Mouse (Mus musculus): ENCODE measurements at regions not wholly inside any gene's neighbourhood (a gene's known extent, or its start where the extent isn't known, plus 50 kb on each side); places are given as distances from the start of the nearest gene placed in this dataset.
A peak's percentile ranks its signal among the peaks of the same experiment; 100 is the strongest.

DNA sequence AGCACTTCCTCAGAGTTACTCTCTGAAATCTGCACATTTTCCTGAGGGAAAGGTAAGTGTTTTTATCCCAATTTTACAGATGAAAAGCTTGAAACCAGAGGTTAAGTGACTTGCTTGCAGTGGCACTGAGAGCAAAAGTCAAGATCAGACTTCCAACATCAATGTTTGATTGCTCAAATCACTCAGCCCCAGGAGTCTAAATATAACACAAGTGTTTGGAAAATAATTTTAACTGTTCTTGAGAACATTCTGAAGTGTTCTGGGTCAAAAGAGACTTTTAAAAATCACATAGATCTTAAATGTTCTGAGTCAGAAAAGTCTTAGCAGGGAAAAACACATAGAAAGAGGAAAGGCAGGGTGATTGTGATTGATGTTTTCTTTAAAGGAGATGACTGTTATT lies 848.6 kb upstream of the Cntnap5a start:
- no peak for ATAC-seq (ENCODE audit: insufficient number of reproducible peaks, low FRiP score, low TSS enrichment)

DNA sequence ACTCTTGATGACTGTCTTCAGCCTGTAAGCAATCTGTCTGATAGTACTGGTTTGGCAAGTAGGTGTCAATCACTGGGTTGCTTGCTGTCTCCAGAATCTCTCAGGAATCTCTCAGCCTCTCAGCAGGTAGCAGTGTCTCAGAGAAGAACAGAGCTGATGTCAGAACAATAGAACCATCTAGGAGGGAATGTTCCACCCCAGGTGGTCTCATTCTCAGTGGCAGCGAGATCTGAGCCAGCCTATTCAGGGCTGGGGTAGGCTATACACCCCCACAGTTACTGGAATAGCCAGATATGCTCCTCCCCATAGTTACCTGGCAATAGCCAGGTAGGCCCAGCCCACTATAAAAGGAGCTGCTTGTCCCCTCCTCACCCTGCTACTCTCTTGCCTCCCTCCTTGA lies 834.9 kb upstream of the Cntnap5a start:
- no peak for ATAC-seq (ENCODE audit: insufficient number of reproducible peaks, low FRiP score, low TSS enrichment)

DNA sequence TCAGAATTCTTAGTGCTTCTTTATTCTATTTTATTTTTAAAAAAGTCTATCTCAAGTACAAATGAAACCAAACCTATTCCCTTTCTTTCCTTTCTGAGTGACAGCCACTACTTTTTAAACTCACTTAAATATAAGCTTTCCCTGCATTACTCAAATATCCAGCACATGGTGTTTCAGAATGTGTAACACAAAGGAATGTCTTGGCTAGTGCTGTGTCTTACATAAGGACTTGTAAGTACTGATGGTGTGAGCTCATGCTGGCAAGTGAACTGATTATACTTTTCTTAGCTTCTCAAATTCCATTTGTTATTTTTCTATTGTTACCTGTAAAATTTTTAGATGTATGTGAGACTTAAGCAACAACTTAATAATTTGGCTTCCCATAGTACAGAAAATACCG lies 823.6 kb upstream of the Cntnap5a start:
- ATAC-seq (ENCODE audit: insufficient number of reproducible peaks, low FRiP score, low TSS enrichment) = no peak

DNA sequence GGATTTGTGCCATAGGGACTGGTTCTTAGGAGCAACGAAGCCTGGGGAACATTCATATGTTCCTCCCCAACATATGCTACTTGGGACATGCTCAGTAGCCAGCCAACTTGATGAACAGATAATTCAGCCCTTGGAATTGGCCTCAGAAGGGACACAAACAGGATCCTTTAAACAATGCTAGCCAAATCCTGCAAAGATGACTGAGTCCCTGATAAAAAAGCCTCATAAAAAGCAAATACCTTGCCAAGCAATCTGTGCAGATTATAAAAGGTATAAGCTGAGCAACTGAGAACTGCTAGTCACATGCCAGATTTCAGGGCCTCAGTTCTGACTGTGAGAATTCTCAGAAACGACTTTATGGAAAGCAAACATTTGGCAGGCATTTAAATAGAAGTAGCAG lies 821.6 kb upstream of the Cntnap5a start:
- ATAC-seq (ENCODE audit: insufficient number of reproducible peaks, low FRiP score, low TSS enrichment) = peak; percentile 98

DNA sequence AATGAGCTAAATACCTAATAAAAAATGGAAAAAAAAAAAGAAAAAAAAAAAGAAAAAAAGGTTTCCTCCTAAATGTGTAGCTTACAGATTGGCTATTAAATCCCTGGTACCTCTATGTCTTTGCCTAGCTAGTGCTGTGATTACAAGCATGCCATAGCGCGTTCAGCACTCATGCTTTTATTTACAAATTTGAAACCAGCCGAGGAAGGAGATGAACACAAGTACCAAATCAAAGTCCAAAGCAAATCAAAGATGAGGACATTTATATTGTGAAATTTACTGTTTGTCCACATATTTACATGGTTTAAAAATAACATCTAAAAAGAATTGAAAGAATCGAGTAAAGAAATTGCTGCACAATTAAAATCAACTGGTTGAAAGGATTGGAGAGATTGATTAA lies 808.8 kb upstream of the Cntnap5a start:
- ATAC-seq (ENCODE audit: insufficient number of reproducible peaks, low FRiP score, low TSS enrichment) = no peak

Measured in cerebellum, adult (tissue).